Mouse (Mus musculus) ES-Bruce4 (cell line): ENCODE data around the gene Ssc5d.

Experiments
- CTCF ChIP-seq: IDR thresholded peaks from one replicate; pipeline ENCODE4 v1.8.1; 2011; ENCODE audit warnings: low read depth, low read length
- EP300 ChIP-seq: IDR thresholded peaks from 2 replicates; pipeline ENCODE4 v1.6.1; 2011; ENCODE audit warnings: low read depth, low read length; ENCODE audit not compliant: insufficient read depth

DNA sequence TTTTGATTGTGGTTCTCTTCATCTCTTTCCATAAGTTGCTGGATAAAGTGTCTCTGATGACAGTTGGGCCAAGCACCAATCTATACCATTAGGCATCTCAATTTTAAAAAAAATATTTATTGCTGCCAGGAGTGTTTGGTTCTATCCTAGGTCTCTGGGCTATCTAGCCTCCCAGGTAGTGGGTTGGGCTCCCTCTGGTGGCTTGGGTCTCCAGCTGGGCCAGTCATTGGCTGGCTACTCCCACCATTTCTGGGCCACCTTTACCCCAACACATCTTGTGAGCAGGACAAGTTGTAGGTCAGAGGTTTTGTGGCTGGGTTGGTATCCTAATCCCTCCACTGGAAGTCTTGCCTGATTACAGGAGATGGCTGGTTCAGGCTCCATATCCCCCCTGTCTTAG lies 47.4 kb upstream of the Ssc5d start:
- peak; percentile 56 for TF ChIP-seq CTCF
- no peak for TF ChIP-seq EP300
